Mouse (Mus musculus) spleen, adult 2 months (tissue): Measurements from ENCODE around the gene Hnrnpr. TPM values are rescaled to one million over a fixed set of nuclear protein-coding genes. Genes with fewer than 3 reads are reported as not detected.

Source experiments
- DNase-seq, 2 experiments: peaks; one replicate each; pipeline versions ENCODE4 v3.0.0 to v3.0.0-alpha.2; 2012 to 2021; ENCODE audit warnings: low spot score in 2 of 2, low read depth in 1 of 2
- H3K27ac ChIP-seq: fragments of 200-500 bp; 2 replicates; pipeline ENCODE4 v1.5.1; 2012; ENCODE audit warnings: low read length, inconsistent platforms; ENCODE audit not compliant: insufficient read depth
- H3K27me3 ChIP-seq: fragments of 200-500 bp; 2 replicates; pipeline ENCODE4 v1.6.1; 2012; ENCODE audit warnings: mild to moderate bottlenecking, moderate library complexity, low read length, inconsistent platforms; ENCODE audit not compliant: control insufficient read depth, insufficient read depth
- H3K36me3 ChIP-seq: fragments of 200-500 bp; 2 replicates; pipeline ENCODE4 v1.6.1; 2012; ENCODE audit warnings: mild to moderate bottlenecking, low read length, inconsistent platforms; ENCODE audit not compliant: control insufficient read depth, insufficient read depth
- H3K4me1 ChIP-seq: fragments of 200-500 bp; 2 replicates; pipeline ENCODE4 v1.6.1; 2011; ENCODE audit warnings: inconsistent platforms; ENCODE audit not compliant: control insufficient read depth, insufficient read depth, insufficient read length
- H3K4me3 ChIP-seq: fragments of 200-500 bp; 2 replicates; pipeline ENCODE4 v1.5.1; 2011; ENCODE audit warnings: mild to moderate bottlenecking, inconsistent platforms; ENCODE audit not compliant: insufficient read depth, insufficient read length; ENCODE audit errors: extremely low read depth
- CTCF ChIP-seq: fragments of 200-500 bp; IDR thresholded peaks from 2 replicates; pipeline ENCODE4 v1.5.1; 2011; ENCODE audit warnings: mild to moderate bottlenecking, inconsistent platforms; ENCODE audit not compliant: insufficient read depth, insufficient read length, insufficient replicate concordance; ENCODE audit errors: extremely low read depth
- POLR2A ChIP-seq: fragments of 200-500 bp; IDR thresholded peaks from 2 replicates; pipeline ENCODE4 v1.6.1; 2011; ENCODE audit warnings: low read depth, low read length, inconsistent platforms
- WGBS: fragments of 180-500 bp; shearing (Covaris S2); methylation state at CpG from one replicate; pipeline ENCODE4 v1.1.7; 2018; 5-methylcytosine and 5-hydroxymethylcytosine counted together
- polyA plus RNA-seq: library from polyadenylated mRNA; depleted of rRNA; stranded (reverse); fragments of >200 nt; gene quantifications from 2 replicates; pipeline ENCODE4 v1.2.3, GENCODE M21; 2012

Gene Hnrnpr
- polyA plus RNA-seq, 1 experiment = 8.2 TPM

DNA sequence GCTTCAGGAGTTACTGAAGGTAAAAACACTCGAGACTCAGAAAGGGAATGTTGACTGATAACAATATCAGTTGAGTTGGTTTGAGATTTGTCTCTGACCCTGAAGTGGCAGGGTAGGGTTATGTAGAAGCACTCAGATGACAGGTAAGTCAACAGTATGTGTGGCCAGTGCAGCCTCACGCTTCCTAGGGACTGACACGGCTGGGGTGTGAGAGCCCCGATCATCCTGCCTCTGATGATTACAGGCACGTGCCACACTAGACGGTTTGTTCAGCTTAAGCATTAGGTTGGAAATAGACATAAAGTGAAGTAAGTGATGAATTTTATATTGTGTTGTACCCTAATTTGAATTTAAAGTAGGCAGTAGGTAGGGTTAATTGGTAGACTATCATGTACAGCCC, 38.9 kb downstream of the Hnrnpr start:
- 95% methylated on average over 6 of the region's 6 CpGs for WGBS
- Histone ChIP-seq H3K4me1 (no peaks in the 10 kb centered on the region), H3K27me3 (no peaks in the 10 kb centered on the region), H3K36me3 (peaks cover 18% of the 10 kb centered on the region), H3K27ac (no peak overlapping the region), H3K4me3 (no peak overlapping the region)
- TF ChIP-seq POLR2A = no peak
- TF ChIP-seq CTCF = no peak
- no peak for DNase-seq

GRCm38 (mm10) chr4:136357026-136357425, 46.3 kb downstream of the Hnrnpr start:
- peaks cover 25% of the 10 kb centered on the region for H3K36me3 ChIP-seq
- TF ChIP-seq CTCF (no peak), POLR2A (no peak)
- 87% methylated on average over 6 of the region's 6 CpGs for WGBS

DNA sequence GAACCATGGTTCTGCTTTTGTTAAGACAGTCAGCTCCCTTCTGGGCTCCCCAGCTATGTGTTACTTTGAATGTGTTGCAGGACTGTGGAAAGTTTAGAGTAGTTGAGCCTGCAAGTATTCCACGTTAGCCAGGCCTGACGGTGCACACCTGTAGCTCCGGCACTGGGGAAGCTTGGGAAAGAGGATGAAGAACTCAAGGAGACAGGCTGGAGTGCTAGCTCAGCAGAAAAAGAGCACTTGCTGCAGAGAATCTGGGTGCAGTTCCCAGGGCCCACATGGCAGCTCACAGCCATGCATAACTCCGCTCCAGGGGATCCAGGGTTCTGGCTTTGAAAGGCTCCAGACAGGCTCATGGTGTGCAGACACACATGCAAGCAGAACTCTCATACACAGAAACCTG, 46.7 kb downstream of the Hnrnpr start:
- TF ChIP-seq CTCF (no peak), POLR2A (no peak)
- WGBS = 89% methylated on average over 4 of the region's 4 CpGs
- DNase-seq = no peak
- no peak overlapping the region for H3K27ac ChIP-seq
- H3K4me1 ChIP-seq = no peaks in the 10 kb centered on the region
- no peak overlapping the region for H3K4me3 ChIP-seq
- H3K36me3 ChIP-seq = peaks cover 25% of the 10 kb centered on the region
- no peaks in the 10 kb centered on the region for H3K27me3 ChIP-seq

More at GRCm38 (mm10) chr4:136357026-136357425, 46.3 kb downstream of the Hnrnpr start:
- no peak overlapping the region for H3K4me3 ChIP-seq
- H3K27ac ChIP-seq = no peak overlapping the region
- no peaks in the 10 kb centered on the region for H3K27me3 ChIP-seq
- no peak for DNase-seq
- H3K4me1 ChIP-seq = no peaks in the 10 kb centered on the region

DNA sequence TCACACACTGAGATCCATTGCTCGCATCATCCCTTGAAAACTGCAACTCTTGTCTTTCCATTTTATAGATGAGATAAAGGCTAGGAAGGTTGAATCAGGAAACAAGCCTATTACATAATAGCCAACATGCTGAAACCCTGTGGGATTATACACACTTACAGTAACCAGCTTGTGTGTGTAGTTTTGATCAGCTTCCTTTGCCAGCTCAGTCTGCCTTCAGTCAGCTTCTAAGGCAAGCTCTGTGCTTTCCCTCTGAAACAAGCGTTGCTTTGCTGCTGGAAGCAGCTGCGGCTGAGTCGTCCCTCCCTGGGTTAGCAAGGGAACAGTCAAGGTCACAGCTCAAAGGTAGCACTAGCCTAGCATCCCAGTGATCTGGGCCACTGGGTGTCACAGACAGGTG, 57.1 kb downstream of the Hnrnpr start:
- whole genome bisulfite sequencing = 72% methylated on average over 4 of the region's 4 CpGs
- TF ChIP-seq CTCF = no peak
- no peak for TF ChIP-seq POLR2A
- no peak overlapping the region for H3K27ac ChIP-seq

DNA sequence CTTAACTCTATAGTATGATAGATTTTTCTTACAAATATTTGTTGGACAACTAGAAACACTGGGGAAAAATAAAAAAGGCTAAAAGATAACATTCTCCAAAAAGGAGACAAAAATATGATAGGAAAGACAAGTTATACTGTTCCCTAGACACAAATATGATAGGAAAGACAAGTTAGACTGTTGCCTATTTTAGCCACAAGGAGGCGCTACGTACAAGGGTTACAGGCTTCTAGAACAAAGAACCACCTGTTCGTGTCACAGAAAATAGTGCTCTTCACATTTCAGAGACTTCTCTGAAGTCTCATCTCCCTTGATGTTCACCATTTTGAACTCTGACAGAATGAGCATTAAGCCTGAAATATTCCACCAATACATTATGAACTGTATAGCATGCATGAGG, 59.0 kb downstream of the Hnrnpr start:
- H3K27me3 ChIP-seq = no peaks in the 10 kb centered on the region
- no peak overlapping the region for H3K4me3 ChIP-seq
- no peaks in the 10 kb centered on the region for H3K4me1 ChIP-seq
- H3K27ac ChIP-seq = no peak overlapping the region
- 3% methylated on average over 3 of the region's 3 CpGs for WGBS
- TF ChIP-seq CTCF (no peak), POLR2A (no peak)
- DNase-seq = peak; percentile 14 to 18
- H3K36me3 ChIP-seq = no peaks in the 10 kb centered on the region

More for the DNA sequence above, 57.1 kb downstream of the Hnrnpr start:
- no peaks in the 10 kb centered on the region for H3K4me1 ChIP-seq
- H3K36me3 ChIP-seq = no peaks in the 10 kb centered on the region
- no peaks in the 10 kb centered on the region for H3K27me3 ChIP-seq
- H3K4me3 ChIP-seq = no peak overlapping the region
- DNase-seq = no peak

DNA sequence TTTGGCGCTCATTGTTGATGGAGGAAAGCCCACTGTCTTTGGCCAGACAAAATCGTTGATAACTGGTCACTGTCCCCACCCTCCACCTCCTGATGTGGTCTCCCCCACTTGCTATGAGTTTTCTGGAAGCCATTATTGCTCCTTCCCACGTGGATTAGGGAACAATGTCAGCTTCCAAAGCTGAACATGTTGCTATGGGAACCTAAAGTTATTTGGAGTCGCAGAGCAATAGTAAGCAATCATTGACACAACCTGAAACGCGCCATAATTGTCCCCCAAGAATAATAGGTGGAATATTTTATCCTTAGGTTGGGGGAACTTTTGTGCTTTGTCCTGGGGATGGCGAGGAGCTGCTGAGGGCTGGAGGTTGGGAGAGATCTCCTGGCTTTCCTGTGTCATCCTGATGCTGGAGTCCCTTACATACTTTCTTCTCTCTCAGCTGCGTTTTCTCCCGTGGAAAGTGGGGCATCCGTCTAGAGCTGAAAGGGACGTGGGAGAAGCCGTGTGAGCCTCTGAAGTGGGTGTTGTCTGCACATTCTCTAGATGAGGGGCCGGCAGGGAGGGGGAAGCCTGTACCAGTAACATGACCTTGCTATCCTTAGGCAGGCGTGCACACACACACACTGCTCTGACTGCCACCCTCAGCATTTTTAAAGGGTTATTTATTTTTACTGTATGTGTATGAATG, 62.9 kb downstream of the Hnrnpr start:
- H3K36me3 ChIP-seq = no peaks in the 10 kb centered on the region
- TF ChIP-seq CTCF (no peak), POLR2A (no peak)
- no peak for DNase-seq
- 75% methylated on average over 14 of the region's 14 CpGs for WGBS
- H3K4me3 ChIP-seq = no peak overlapping the region
- no peak overlapping the region for H3K27ac ChIP-seq
- H3K27me3 ChIP-seq = no peaks in the 10 kb centered on the region
- no peaks in the 10 kb centered on the region for H3K4me1 ChIP-seq

DNA sequence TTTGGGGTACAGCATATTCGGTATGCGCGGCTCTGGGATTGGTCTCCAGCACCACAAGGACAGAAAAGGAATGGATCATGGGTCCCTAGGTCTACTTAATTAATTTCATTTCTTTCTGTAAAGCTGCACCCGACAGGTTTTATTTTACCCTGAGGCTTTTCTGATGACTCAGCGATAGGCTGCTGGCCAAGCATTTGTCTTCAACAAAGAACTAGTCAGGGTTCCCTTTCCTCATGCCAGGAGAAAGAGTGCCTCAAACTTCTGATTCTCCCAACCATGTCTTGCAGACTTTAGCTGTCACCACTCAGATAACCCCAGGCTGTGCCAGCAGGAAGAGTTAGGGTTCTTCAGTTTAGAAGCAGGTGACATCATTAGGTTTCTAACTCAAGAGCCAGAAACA, 66.3 kb downstream of the Hnrnpr start:
- DNase-seq = no peak
- TF ChIP-seq POLR2A (no peak), CTCF (no peak)
- Histone ChIP-seq H3K4me1 (no peaks in the 10 kb centered on the region), H3K27ac (no peak overlapping the region), H3K36me3 (no peaks in the 10 kb centered on the region), H3K4me3 (no peak overlapping the region), H3K27me3 (no peaks in the 10 kb centered on the region)
- 74% methylated on average over 5 of the region's 5 CpGs for WGBS
